Mouse (Mus musculus) lung, adult 2 months (tissue): ENCODE measurements around the gene Runx3.

Source experiments
- CTCF ChIP-seq: fragments of 200-500 bp; IDR thresholded peaks from 2 replicates; pipeline ENCODE4 v1.5.1; 2011; ENCODE audit warnings: mild to moderate bottlenecking, low read length, control low read depth; ENCODE audit not compliant: insufficient read depth
- POLR2A ChIP-seq: fragments of 200-500 bp; IDR thresholded peaks from 2 replicates; pipeline ENCODE4 v1.6.1; 2011; ENCODE audit warnings: low read depth, mild to moderate bottlenecking, control low read depth, low read length, borderline replicate concordance; ENCODE audit errors: extremely low read depth

- no peak for TF ChIP-seq CTCF
- no peak for TF ChIP-seq POLR2A
Measured at GRCm38 (mm10) chr4:135073523-135073922, 46.9 kb upstream of the Runx3 start.
